Mouse (Mus musculus) embryonic stem cell, embryonic (primary cell): ENCODE measurements at regions not wholly inside any gene's neighbourhood (a gene's known extent, or its start where the extent isn't known, plus 50 kb on each side); places are given as distances from the start of the nearest gene placed in this dataset.

Source experiments
- CTCF ChIA-PET, 4 experiments: fragments of 300-600 bp in 2 of 4; fragments of 350-600 bp in 2 of 4; sonication (Branson Sonifier 250); formaldehyde crosslinking; loops; one replicate each; lab custom pipeline; 2022; ENCODE audit warnings: inconsistent platforms in 2 of 4; lab: Charles Lee
- POLR2A ChIA-PET, 4 experiments: fragments of 300-600 bp in 2 of 4; fragments of 350-600 bp in 2 of 4; sonication (Branson Sonifier 250); formaldehyde crosslinking; loops; one replicate each; lab custom pipeline; 2022; ENCODE audit warnings: antibody characterized with exemption in 4 of 4, inconsistent platforms in 1 of 4; lab: Charles Lee

DNA sequence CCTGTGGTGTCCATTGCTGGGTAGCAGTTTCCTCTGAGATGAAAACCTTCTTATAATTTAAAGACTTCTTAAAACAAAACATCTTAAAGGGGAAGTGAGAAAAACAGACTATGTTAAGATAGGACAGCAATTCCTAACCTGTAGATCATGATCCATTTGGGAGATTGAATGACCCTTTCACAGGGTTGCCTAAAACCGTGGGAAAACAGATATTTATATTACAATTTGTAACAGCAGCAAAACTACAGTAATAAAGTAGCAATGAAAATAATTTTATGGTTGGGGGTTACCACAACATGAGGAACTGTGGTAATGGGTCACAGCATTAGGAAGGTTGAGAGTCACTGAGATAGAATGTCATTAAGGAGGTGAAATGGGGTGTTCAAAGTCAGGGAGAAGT, 111.9 kb upstream of the Cpsf6 start:
- CTCF ChIA-PET = interaction anchor here in 2 of 4 experiments (1.0 to 1.1 kb wide), 2 partner anchors 9 to 11 kb away, joined by 3 read pairs; no protein-coding TSS in a partner anchor
- POLR2A ChIA-PET = interaction anchor here in 2 of 4 experiments (0.6 to 1.1 kb wide), 2 partner anchors 71 to 268 kb away, joined by 3 read pairs; partner anchors contain the start of gene Yeats4 (in 1 of the 2)

DNA sequence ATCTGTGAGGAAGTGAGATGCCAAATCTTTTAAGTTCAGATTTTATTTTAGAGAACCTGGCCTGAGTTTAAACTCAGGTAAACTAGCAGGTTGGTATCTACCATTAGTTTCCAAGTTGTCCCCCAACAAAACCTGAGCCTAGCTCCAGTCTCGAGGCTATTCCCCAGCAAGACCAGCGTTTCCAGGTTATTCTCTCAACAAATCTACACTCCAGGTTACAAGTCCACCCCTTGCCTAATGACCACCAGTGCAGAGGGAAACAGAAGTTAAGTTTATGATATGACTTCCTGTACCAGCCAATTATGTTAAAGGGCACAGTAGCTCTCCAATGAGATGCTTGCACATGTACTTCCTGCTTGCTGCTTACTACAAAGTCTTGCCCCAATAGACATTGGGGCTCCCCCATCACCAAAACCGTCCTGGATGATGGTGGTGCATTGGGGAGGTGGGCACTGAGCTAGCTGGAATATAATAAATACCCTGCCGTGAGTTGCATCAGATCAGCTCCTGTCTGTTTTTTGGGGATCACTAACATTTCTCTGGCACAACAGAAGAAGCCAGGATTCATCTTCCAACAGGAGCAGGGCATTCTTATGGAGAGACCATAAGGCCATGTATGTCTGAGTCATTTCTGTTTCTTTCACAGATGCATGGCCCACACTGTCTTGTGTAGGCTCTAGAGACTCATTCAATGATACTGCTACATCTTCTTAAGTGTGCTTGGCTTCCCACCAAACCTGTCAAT, 111.2 kb upstream of the Cpsf6 start:
- POLR2A ChIA-PET = interaction anchor here in 2 of 4 experiments (0.6 to 1.1 kb wide), 2 partner anchors 72 to 267 kb away, joined by 3 read pairs; partner anchors contain the start of gene Yeats4 (in 1 of the 2)
- CTCF ChIA-PET = interaction anchor here in 1 of 4 experiments (1.0 kb wide), 1 partner anchor 8 kb away, joined by 3 read pairs; no protein-coding TSS in a partner anchor

DNA sequence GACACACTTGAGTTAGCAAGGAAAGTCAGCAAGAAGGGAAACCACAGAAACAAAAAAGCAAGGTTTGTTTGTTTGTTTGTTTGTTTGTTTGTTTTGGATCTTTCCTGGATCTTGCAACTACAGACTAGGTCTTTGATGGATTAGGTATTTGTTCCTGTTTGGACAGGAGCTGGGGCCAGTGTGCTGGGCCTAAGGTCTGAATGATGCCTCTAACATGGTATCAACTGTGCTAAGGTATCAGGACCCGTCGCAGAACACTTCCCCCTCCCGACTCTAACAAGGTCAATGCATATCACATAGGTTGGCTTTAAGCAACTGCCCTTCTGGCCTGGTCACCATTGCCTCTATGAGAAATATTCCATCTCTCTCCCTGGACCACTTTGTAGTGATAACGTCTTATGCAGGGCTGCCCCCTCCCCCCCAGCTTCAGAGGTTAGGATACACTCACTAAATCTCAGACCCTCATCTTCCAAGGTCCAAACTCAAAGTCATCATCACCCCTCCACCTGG, 103.3 kb upstream of the Cpsf6 start:
- POLR2A ChIA-PET = no interaction called here
- CTCF ChIA-PET = interaction anchor here in 2 of 4 experiments (0.6 to 1.5 kb wide), 2 partner anchors 8 to 186 kb away, joined by 3 read pairs; no protein-coding TSS in a partner anchor

DNA sequence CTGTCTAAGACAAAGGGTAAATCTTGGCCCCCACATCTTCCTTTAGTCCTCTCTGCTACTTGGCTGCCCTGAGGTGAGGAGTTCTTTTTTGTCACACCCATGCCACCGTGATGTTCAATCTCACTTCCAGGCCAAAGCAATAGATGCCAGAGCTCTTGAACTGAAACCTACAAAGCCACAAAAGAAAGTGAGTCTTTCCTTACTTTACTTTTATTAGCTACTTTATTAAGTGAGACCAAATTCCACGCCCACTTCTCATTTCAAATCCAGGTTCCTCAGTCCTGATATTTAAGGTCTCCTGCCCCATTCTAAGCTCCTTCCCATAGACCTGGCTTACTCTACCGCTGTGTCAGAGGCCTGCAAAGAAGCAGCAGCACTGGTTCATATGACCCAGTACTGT, 102.5 kb upstream of the Cpsf6 start:
- CTCF ChIA-PET = interaction anchor here in 2 of 4 experiments (0.6 to 1.5 kb wide), 3 partner anchors 9 to 187 kb away, joined by 3 read pairs; no protein-coding TSS in a partner anchor

DNA sequence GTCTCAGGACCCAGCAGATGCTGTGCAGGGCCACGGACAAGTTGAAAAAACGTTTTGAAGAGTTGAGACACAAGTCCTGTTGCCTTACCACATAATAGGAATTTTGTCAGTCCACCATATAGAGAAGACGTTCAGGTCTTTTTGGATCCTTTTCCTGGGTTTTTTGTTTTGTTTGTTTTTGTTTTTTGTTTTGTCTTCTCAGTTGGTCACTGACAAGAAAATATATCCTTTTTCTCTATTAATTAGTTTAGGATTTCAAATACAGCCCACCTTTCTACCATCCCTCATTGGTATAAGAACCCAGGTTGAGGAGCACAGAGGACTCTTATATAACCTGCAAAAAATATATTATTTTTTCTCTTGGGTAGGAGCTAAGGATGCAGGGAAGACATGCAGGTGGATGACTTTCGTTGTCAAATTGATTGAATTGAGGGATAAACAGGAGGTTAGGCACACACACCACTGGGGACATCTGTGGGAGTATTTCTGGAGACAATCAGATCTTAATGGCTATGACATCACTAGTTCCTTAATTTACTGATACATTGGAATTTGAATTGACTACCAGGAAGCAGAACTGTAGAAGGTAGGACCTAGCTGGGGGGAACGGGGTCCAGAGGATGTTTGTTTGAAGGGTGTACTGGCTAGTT, 101.7 kb upstream of the Cpsf6 start:
- CTCF ChIA-PET = interaction anchor here in 1 of 4 experiments (1.6 kb wide), 1 partner anchor 11 kb away, joined by 3 read pairs; no protein-coding TSS in a partner anchor
- POLR2A ChIA-PET = no interaction called here

More for the DNA sequence above, 102.5 kb upstream of the Cpsf6 start:
- POLR2A ChIA-PET = no interaction called here

DNA sequence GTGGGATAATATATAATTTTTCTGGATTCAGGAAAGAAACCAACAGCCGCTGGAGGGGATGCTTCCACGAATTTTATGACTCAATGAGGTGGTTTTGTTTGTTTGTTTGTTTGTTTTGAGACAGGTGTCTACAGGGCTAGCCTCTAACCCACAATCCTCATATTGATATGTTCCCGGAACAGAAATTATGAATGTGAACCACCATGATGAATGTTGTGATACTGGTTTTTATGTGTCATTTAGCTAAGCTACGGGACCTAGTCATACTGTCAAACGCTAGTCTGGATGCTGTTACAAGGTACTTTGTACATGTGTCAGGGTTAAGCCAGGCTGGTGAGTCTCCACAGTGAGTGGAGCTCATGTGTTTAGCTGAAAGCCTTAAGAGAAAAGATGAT, 100.6 kb upstream of the Cpsf6 start:
- ChIA-PET POLR2A (interaction anchor here in 1 of 4 experiments (0.6 kb wide), 1 partner anchor 111 kb away, joined by 8 read pairs; no protein-coding TSS in a partner anchor), CTCF (interaction anchor here in 2 of 4 experiments (0.6 to 1.6 kb wide), 2 partner anchors 12 to 317 kb away, joined by 3 read pairs; no protein-coding TSS in a partner anchor)

DNA sequence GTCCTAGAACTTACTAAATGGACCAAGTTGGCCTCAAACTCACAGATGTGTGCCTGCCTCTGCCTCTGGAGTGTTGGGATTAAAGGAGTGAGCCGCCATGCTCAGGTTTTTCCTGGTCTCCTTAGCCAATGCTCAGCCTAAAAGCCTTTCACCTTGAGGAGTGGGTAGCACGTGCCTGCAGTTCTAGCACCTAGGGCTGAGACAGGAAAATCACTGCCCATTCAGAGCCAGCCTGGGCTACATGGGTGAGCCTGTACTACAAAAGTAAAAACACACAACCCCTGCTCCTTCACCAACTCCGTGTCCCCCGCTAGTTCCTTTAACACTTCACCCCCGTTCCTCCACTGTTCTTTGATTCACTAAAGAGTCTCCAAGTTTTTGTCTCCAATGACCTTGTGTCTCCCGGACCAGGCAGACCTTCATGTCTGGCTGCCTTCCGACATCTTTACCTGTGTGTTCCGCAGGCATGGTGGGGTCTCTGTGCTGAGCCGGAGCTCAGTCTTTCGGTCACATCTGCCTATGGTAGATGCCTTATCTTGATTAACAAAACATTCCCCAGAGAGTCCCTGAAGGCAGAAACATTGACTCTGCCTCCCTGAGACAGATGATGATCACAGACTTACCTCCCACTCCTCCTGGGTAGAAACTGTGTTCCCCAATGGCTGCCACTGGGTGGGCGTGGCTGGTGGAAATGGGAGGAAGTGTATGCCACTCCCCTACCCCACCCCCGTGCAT, 100.1 kb upstream of the Cpsf6 start:
- ChIA-PET CTCF (interaction anchor here in 2 of 4 experiments (0.6 to 1.6 kb wide), 2 partner anchors 12 to 318 kb away, joined by 3 read pairs; no protein-coding TSS in a partner anchor), POLR2A (no interaction called here)

DNA sequence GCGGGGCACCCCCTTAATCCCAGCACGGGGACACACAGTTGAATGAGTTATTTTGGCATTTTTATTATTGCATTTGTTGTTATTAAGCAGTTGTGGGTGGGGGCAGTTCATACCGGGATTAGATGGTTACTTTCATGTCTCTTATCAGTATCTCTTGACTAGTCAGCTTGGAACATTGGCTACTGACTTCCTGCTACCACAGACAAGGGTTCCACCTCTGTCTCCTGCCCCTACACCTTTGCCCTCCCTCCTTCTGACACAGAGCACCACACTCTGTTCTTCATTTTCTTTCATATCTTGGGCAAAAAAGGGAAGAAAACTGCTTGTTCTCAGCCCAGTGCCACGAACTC, 99.1 kb upstream of the Cpsf6 start:
- CTCF ChIA-PET = interaction anchor here in 1 of 4 experiments (0.6 kb wide), 1 partner anchor 21 kb away, joined by 3 read pairs; no protein-coding TSS in a partner anchor
- POLR2A ChIA-PET = no interaction called here

DNA sequence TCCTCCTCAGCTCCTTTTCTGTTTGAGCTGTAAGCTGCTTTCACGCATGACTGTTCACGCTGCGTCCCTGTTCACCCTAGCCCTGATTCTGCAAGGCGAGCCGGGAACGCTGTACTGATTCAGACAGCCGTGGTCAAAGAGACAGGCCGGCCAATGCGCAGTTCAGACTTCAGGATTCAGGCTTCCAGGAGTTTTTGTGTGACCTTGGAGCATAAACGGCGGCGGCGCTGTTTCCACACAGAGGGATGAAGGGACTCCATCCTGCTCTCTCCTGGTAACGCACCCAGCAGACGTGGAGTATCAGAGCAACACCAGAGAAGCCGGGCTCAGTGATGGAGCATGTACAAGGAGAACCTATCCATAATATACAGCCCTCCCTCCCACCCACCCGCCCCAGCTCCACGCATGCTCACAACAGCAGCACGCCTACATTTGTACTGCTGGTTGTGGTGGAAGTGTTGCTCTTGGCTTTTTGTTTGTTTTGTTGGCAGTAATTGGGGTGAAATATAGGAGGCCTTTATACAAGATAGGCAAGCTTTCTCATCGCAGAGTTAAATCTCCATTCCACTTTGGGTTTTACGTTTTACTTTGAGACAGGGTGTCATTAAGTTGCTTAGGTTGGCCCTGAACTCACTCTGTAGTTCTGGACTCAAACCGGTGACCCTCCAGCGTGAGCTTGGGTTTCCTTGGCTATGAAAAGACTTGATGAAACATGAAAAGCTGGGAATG, 98.6 kb upstream of the Cpsf6 start:
- CTCF ChIA-PET = interaction anchor here in 2 of 4 experiments (0.6 to 1.0 kb wide), 3 partner anchors 21 to 232 kb away, joined by 3 read pairs; partner anchors contain the start of gene Mdm2 (in 1 of the 2)
- POLR2A ChIA-PET = interaction anchor here in 1 of 4 experiments (0.5 kb wide), 1 partner anchor 192 kb away, joined by 3 read pairs; no protein-coding TSS in a partner anchor

DNA sequence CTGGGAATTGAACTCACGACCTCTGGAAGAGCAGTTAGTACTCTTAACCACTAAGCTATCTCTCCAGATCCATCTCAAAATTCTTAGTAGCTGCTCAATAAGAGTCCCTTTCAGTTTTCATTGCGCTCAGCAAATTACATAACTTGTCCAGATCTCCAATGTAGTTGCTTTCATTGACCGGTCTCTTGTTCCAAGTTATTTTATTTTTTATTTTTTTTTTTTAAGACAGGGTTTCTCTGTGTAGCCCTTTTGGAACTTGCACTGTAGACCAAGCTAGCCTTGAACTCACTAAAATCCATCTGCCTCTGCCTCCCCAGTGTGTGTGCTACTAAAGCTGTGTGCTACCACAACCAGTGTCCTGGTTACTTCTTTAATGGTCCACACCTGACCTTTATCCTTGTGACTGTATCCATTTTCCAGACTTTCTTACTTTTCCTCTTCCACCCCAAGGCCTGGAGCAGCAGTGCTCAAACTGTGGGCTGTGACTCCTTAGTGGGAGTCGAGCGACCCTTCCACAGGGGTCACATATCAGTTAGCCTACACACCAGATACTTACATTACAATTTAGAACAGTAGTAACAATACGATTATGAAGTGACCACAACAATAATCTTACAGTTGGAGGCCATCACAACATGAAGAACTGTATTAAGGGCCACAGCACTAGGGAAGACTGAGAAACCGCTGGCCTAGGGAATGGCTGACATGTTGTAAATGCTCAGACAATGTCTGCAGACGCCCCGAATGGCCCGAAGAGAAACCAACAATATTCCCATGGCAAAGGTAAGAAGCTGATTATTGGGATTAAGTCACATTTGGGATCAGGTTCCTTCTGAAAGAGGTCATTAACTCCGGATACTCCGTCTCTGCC, 97.8 kb upstream of the Cpsf6 start:
- CTCF ChIA-PET = interaction anchor here in 2 of 4 experiments (0.6 to 1.0 kb wide), 2 partner anchors 20 to 233 kb away, joined by 3 read pairs; partner anchors contain the start of gene Mdm2 (in 1 of the 2)
- POLR2A ChIA-PET = interaction anchor here in 1 of 4 experiments (0.5 kb wide), 1 partner anchor 193 kb away, joined by 3 read pairs; no protein-coding TSS in a partner anchor

DNA sequence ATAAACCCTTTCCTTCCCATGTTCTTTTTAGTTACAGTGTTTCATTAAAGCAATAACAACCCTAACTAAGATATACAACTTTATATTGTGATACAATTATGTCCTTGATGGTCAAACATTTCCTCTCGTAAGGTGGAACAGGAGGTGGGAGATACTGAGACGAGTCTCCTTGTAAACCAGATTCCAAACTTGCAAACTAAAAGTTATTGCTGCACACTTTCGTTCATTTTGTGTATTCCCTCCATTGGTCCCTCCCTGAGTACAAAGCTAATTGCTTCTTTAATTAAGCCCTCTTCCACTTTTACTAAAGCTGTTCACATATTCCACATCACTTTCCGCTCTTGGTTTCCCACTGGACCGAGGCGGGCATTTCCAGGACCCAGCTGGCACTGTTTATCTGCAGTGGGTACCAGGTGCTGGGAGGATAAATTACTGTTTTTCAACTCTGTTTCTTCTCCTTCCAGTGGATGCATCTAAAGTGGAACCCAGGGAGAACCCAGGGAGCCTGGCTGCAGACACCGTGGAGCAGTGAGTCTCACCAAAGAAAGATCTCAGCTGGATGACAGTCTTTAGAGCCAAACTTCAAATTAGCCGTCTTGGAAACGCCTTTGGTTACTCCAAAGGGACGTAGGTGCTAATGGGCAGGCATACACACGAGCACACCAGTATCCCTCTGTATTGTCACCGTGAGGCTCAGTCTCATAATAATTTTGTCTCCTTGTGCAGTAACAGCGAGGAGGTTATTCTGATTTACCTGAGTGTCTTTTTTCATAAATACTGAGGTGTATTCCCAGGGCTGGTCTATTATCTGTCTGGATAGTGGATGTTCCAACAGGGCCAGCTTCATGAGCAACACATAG, 95.5 kb upstream of the Cpsf6 start:
- ChIA-PET POLR2A (no interaction called here), CTCF (no interaction called here)

DNA sequence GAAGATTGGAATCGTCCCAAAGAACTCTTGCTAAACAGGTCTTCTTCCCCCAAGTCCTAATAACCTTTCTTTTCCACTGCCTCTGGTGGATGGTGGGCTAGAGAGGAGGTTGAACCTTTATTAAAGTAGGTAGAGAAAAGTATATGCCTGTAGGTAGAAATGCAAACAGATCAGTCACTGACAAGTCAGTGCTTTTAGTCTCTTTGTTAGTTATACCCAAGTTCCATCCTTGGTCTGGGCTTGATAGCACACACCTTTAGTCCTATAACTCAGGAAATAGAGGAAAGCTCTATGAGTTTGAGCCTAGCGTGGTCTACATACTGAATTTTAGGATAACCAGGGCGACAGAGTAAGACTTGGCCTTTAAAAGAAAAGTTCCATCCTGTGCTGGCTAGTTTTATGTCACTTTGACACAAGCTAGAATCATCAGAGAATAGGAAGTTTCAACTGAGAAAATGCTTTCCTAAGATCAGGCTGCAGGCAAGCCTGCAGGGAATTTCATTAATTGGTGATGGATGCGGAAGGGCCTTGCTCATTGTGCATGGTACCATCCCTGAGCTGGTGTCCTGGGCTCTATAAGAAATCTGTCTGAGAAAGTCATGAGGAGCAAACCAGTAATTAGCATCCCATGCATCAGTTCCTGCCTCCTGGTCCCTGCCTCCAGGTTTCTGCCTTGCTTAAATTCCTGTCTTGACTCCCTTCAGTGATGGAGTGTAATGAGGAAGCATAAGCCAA, 94.7 kb upstream of the Cpsf6 start:
- POLR2A ChIA-PET = no interaction called here
- CTCF ChIA-PET = no interaction called here

DNA sequence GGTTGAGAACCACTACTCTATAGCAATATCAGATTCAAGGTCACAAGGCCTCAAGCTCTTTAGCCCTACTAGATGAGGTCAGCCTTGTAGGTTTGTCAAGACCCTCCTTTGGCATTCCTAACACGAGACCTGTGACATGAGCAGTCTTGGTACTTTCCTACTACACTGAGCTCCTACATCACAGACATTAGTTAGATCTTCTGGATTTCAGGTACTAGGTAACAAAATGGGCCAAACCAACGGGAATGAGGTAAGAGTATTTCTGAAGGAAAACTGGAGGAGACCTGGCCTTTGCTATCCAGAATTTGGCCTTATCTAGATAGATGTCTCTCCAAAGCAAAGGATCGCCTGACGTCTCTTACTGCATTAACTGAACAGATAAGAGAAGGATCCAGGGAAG, 93.7 kb upstream of the Cpsf6 start:
- ChIA-PET POLR2A (interaction anchor here in 1 of 4 experiments (0.7 kb wide), 1 partner anchor 21 kb away, joined by 3 read pairs; no protein-coding TSS in a partner anchor), CTCF (no interaction called here)

DNA sequence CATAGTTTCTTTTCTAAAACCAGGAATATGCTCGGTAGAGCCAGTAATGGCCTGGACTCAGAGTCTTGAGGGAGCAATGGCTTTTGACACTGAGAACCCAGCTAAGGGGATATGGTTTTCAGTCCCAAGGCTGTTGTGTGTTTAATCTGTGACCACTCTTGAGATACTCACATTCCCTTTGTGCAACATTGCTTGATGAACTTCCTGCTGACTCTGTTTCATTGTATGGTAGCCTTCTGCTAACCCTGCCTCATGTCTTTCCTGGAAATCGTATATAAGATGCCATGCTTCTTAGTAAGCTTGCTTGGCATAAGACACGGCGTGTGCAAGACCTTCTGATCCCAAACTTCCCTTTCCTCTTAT, 92.7 kb upstream of the Cpsf6 start:
- POLR2A ChIA-PET = interaction anchor here in 1 of 4 experiments (0.7 to 1.0 kb wide), 2 partner anchors 167 to 580 kb away, joined by 3 read pairs; no protein-coding TSS in a partner anchor
- CTCF ChIA-PET = interaction anchor here in 1 of 4 experiments (0.6 kb wide), 1 partner anchor 109 kb away, joined by 3 read pairs; no protein-coding TSS in a partner anchor
